Mouse (Mus musculus) gastrocnemius, postnatal 36 days (tissue): ENCODE data around the gene Ints13. TPM values are rescaled to one million over a fixed set of nuclear protein-coding genes. Genes with fewer than 3 reads are reported as not detected.

Experiments used
- DNase-seq, 2 experiments: peaks; one replicate each; pipeline ENCODE4 v3.0.0; 2022
- intact Hi-C: fragments of 180-260 bp; cut with DNase I; formaldehyde crosslinking; loops from one replicate; pipeline ENCODE4 v1.15.1; 2025
- total RNA-seq, 2 experiments: library from RNA; stranded (reverse); gene quantifications; 2 replicates each; pipeline ENCODE4 v1.2.3; 2021

Ints13 gene
- total RNA-seq, 2 experiments from 2014 or later = 11.3 to 11.8 TPM

DNA sequence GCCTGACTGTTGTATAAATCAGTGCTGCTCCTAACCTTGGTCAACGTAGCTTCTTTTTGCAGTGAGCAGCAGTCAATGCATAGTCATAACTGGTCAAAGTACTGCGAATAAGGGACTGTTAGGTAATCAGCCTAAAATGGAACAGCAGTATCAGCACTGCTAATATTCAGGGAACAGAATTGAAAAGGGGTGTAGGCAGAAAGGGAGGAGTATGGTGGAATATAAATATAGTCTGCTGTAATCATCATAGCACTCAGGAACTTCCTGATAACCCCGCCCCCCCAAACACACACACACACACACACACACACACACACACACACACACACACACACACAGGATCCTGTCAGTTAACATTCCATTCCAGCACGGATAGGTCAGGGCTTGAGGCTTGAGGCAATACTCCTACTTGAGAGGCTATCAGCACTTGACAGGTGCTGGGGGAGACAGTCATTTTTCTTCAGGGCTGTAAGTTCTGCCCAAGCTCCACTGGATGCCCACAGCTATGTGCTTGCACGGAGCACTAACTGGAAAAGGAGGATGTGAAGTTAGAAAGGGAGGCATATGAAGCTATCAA is 32.3 kb downstream of the Ints13 start:
- DNase-seq = no peak
- intact Hi-C loops = no loop called here

DNA sequence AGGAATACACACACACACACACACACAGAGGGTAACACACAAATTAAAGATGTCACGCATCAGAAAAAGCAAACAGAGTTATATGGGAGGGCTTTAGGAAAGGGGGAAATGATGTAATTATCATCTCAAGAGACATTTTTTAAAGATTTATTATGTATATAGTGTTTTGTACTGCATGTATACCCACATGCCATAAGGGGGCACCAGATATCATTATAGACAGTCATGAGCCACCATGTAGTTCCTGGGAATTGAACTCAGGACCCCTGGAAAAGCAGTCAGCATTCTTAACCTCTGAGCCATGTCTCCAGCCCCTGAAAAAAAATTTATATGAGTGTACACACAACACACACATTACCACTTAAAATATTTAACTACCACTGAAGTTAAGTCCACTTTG is 33.0 kb downstream of the Ints13 start:
- intact Hi-C loops = no loop called here
- no peak for DNase-seq

DNA sequence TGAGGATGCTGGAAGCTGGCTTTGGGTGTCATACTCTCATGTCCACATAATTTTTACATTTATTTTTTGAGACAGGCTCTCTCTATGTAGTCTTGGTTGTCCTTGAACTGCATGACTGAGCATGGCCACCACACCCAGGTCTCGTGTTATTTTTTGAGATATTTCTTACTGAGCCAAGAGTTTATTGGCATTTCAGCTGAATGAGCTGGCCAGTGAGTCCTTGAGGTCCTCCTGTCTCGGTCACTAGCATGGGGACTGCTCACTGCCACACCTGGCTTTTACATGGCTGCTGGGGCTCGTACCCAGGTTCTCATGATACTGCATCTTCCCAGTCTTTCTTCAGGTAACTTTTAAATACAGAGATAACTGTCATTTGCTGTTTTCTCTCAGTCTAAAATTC is 37.2 kb downstream of the Ints13 start:
- intact Hi-C loops = no loop called here
- DNase-seq = no peak

DNA sequence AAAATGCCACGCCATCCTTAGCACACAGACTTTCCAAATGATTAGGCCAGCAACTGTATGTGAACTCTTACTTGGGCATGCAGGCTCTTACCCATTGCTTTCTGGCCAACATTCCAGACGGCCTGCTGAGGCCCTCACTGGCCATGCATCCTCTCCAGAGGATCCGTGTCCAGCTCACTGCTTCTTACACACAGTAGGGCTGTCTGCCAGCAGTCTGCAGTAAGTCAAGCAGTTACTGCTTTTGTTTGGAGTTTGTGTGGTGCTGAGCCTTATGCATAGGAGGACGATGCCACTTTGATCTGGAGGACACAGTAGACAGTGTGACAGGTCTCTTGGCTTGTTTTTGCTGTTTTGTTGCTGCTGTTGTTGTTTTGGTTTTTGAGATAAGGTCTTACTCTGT is 39.0 kb downstream of the Ints13 start:
- no peak for DNase-seq
- intact Hi-C loops = no loop called here

DNA sequence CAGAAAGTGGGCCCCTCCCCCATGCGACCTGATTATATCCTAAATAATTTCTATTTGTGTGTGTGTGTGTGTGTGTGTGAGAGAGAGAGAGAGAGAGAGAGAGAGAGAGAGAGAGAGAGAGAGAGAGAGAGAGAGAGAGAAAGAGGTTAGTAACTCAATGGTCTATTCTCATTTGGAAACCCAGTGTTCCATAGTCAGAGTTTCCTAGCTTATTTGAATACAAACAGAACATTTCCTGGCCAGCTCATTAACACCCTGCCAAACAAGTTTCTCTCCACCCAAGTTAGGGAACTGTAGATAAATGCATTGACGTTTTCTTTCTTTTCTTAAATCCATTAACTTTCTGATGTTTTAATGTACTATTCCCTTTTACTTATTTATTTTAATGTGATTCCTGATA is 39.6 kb downstream of the Ints13 start:
- DNase-seq = no peak

DNA sequence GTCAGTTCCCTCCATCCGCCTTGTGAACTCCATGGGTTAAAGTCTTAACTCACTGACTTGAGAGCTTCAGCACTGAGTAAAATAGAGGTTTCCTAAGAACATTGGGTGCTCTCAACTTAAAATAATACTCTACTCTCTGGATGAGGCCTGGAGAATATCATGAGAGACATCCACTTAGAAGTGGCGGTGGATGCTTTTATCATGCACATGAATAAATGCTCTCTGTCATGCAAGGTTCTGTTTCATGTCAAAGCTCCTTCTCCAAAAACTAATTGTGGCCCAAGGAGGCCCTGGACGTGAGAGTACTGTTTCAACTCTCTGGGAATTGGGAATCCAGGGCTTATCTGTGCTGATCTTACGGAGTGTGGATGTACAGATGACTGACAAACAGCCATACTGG is 40.5 kb downstream of the Ints13 start:
- intact Hi-C loops = no loop called here
- DNase-seq = no peak

More for the DNA sequence above, 39.6 kb downstream of the Ints13 start:
- intact Hi-C loops = no loop called here

DNA sequence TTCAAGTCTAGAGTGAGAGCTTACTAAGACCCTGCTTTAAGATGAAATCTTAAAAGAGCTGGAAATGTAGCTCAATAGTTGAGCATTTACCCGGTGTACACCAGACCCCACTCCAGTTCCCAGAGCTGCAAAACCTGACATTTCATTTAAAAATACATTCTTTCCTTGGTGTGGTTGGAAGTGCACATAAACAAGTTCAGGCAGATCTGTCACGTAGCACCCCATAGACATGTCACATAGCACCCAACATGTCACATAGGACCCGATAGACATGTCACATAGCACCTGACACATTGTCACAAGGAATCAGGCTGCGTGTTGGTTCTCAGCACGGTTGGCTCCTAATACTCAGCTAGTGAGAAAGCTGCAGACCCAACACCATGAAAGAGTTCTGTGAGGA is 42.1 kb downstream of the Ints13 start:
- intact Hi-C loops = no loop called here
- no peak for DNase-seq

DNA sequence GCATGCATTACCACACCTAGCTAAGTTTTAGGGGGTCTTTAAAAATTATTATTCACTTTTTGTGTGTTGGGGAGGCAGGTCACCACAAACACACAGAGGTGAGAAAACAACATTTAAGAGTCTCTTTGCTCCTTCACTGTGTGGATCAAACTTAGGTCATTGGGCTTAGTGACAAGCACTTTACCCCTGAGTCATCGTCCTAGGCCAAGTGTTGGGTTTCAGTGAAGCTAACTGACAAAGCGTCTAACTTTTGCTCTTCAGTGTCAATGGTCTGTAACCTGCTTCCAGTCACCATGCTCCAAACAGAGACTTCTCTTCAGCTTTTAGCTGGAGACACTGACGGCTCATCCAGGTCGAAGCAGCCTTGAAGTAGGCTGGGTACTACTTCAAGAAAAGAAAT is 44.5 kb downstream of the Ints13 start:
- intact Hi-C loops = no loop called here
- DNase-seq = no peak

DNA sequence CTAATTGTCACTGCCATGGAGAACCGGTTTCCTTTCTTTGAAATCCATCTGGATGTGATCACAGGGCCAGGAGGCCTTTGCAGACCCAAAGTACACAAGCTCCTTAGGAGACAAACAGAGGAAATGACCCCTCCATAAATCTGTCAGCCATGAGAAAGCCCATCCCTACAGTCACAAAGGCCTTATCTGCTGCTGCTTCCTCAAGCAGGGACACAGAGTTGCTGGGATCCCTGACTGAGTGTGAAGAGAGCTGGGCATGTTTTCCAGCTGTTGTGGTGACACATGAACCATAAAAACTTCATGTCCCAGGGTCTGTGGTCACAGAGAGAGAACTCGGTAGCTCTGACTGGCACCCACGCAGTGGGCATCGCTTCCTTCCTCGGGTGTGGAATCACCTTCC is 46.9 kb downstream of the Ints13 start:
- DNase-seq = no peak
- intact Hi-C loops = no loop called here

DNA sequence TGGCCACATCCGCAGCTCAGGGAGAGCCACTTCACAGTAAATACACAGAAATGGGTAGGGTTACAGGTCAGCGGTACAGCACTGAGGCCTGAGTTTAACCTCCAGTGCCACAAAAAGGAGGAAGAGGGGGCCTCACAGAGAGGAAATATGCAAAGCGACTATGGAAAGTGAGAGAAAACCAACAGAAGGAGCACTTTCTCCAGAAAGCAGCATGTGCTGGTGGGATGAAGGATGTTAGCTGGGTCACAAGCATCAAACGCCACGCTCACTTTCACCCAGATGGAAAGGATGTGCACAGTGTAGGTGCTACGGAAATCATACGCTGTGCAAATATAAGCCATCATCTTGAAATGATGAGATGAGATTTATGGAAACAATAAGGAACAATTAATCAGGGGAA is 47.3 kb downstream of the Ints13 start:
- intact Hi-C loops = no loop called here
- DNase-seq = no peak

DNA sequence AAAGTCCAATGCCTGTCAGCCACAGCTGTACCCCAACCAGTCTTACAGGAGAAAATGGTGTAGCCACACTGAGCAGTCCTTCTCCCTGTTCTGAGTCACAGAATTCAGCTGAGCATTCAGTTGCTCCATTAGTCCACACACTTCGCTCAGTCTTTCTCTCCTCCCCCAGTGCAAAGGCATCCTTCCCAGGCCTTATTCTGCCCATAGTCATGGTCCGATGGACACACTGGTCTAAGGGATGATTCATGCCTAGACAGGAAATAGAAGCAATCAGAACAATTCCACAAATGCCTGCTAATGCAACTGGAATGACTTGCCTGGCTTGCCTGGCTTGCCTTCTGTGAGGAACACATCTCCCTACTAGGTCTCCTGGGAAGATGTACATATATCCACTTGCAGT is 50.1 kb downstream of the Ints13 start:
- intact Hi-C loops = no loop called here
- no peak for DNase-seq

DNA sequence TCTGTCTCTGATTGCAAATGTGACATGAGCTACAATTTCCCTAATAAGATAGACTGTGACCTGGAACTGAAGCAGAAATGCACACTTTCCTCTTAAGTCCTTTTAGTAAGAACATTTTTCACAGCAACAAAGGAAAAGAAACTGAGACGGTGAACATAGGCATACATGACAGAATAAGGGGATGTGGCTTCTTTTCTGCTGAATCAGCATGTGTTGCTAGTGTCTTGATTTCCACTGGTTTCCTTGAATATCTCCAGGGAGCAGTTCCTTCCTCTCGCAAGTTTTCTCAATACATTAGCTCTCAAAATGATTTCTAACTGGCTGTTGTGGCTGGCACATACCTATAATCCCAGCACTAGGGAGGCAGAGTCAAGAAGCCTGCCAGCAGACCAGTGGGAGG is 52.1 kb downstream of the Ints13 start:
- no peak for DNase-seq
- intact Hi-C loops = no loop called here

DNA sequence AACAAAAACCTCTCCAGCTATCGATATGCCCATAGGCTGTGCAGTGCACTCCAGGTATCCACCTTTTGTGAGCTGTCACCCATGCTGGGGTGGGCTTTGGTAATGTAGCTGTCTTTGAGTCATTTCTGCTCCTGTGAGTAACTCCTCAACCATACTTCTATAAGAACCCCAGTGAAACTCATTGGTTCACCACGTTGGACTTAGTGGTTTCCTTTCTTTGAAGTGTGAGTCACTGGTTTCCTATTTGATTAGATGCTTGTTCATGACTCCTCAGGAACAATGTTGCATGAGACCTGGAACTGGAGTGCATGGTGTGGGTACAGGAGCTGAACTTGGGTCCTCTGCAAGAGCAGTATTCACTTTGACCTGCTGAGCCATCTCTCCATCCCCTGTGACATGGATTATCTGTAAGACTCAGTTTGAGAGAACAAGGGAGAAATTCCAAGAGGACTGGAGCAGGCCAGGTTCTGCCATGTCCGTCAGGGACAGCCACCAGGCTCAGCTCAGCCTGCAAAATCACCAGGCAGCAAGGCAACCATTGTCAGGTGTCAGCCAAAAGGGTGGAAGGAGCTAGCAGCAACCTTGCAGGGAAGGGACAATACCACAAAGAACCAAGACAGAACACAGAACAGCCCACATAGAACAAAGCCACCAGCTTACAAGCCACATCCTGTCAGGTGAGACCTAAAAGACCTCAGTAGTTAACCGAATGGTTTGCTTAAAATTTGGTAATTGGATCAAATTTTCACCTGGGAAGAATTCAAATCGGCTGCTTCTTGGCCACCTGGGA is 56.0 kb downstream of the Ints13 start:
- intact Hi-C loops = no loop called here
- no peak for DNase-seq

DNA sequence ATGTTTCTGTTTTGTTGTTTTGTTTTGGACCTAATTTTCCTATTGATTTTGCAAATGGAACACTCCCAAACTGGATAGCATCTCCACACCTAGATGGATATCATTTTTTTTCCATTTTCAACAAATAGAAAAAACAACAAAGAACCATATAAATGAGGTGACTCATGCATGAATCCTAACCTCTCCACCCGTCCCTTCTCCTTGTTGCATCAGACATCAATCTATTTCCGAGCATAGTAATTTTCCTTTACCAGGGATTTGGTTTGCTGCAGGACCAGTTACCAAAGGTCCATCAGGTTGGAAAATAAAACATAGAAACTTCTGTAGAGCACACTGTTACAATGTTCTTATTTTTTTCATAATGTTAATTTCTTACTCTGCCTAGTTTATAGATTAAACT is 58.6 kb downstream of the Ints13 start:
- intact Hi-C loops = no loop called here
- DNase-seq = no peak

DNA sequence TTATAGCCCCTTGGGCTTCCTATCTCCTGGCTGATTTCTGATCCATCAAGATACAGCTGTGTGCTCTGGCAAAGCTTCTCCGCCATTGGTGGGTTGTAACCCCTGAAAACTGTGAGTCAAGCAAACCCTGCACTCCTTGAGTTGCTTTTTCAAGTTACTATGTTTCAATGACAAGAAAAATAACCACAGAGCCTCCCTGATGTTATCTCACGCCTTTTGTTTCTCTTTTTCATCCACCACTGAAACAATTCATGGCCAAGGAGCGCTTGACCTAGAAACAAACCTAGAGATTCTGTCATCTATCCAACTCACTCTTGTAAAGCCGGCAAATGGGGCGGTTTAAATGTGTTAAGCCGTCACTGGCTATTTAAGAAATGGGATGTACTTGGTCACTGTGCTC is 61.7 kb downstream of the Ints13 start:
- no peak for DNase-seq
- intact Hi-C loops = no loop called here

DNA sequence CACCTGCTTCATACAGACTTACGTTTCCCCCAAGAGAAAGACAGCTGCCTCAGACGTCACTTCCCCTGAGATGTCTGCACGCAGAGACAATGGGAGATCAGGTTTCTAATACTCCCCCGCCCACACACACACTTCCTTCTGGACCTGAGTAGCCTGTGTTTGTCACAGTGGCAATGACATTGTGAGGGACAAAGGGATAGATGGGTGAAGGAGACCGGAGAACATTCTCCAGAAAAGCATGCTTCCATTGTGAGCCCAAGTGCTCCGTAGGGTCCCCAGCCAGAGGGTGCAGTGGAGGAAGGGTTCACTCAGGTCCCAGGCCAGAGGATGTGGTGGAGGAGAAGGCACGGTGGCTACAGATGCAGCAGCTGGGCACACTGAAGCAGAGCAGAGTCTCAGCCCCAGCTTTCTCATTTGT is 63.1 kb downstream of the Ints13 start:
- no peak for DNase-seq
- intact Hi-C loops = no loop called here

DNA sequence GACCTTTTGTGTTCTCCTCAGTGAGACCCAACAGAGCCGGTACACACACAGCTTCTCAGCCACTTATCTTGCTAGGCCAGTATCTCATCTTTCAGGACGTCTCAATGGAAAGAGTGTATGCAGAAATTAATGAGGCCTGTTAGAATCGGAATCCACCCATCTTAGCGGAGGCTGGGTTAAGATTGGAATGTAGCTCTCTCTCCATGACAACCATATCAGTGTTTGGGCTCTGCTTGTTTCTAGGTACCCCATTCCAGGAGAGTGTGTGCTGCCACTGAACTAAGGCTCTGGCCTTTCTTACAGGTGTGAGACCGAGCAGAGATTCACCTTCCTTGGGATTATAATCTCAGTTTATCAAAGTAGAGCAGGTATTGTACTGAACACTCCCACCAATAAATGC is 63.7 kb downstream of the Ints13 start:
- intact Hi-C loops = no loop called here
- DNase-seq = no peak

DNA sequence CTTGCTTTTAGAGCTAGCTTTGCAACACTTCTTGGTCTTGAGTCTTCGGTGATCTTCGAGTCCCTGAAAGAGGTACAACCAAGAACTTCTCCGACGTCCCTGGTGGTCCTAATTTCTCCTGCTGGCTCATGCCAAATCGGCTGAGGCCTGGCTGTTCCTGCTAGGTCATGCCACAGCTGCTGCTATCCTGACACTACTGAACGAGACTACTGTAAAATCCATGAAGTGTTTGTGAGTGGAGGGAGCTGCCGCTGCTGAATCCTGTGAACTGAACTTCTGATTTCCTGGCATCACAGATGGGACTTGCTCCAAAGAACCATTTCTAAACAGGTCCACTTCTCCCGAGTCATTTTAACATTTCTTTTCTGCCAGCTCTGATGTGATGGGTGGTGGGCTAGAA is 64.3 kb downstream of the Ints13 start:
- DNase-seq = no peak
- intact Hi-C loops = no loop called here

DNA sequence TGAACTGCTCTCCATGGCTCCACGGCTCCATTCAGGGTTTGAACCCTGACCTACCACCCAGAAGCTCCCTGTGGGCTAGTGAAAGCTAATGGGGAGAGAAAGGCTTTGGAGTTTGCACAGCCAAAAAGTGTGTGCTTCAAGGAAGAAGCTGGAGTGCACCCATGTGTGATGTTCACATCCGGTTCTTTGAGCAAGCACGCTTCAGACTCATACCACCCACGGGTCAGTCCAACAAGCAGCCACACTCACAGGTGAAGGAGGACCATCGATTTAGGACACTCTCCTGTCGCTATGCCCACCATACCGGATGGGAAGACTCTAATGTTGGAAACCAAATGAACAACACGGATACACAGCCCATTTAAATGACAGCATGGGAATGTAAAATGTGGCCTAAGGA is 66.1 kb downstream of the Ints13 start:
- intact Hi-C loops = no loop called here
- DNase-seq = no peak

DNA sequence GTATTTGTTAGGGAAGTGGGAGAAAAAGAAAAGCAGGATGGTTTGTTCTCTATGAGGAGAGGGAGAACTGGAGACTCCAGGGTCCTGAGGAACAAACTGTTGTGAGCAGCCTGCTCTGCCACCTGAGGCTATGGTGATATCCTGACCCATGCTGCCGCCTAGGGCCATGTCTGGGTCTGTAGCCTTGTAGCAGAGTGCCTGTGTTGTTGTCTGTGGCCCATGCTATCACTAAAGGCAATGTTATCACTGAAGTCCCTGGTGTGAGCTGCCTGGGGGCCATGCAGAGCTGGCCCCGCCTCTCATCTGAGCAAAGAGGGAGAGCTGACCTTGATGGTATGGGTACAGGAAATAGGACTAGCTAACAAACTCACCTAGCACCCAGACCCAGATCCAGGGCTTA is 67.7 kb downstream of the Ints13 start:
- intact Hi-C loops = no loop called here

DNA sequence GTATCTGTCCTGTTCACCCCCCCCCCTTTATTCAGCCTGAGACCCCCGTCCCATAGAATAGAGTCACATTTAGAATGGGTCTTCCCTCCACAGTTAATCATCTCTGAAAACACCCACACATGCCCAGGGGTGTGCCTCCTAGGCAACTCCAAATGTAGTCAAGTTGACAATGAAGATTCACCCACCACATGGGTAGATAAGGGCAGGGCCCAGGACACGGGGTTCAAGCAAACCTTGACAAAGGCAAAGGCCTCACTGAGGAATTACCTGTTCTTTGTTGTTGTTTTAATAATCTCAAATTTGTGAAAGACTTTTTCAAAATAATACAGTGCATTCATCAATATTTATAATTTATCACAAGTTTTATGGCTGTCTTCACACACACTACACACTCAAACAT is 73.2 kb downstream of the Ints13 start:
- intact Hi-C loops = loop anchor here (5.0 kb wide), 1 partner anchor 73 kb away; the partner anchor contains the start of genes Fgfr1op2 and Ints13

More for the DNA sequence above, 67.7 kb downstream of the Ints13 start:
- no peak for DNase-seq

DNA sequence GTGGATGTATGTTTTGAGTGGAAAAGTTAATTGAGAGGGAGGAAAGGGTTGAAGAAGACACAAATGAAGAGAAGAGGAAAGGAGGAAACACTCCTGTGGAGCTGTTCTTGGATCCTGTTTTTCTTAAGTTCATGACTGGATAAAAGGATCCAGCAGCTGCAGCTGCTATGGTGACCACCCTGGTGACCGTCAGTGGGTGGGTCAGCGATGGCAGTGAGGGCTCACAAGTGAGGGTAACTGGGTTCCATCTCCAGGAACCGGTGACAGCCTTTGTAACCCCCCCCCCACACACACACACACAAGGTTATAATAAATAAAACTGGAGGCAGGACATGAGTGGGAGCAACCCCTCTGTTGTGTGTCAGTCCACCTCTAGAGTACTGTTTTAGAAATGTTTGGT is 74.8 kb downstream of the Ints13 start:
- no peak for DNase-seq
- intact Hi-C loops = loop anchor here (5.0 kb wide), 1 partner anchor 74 kb away; the partner anchor contains the start of genes Fgfr1op2 and Ints13

More for the DNA sequence above, 73.2 kb downstream of the Ints13 start:
- DNase-seq = no peak
